Comparison of ENCODE assay signal across 8 mouse cellular contexts in the genomic region with DNA sequence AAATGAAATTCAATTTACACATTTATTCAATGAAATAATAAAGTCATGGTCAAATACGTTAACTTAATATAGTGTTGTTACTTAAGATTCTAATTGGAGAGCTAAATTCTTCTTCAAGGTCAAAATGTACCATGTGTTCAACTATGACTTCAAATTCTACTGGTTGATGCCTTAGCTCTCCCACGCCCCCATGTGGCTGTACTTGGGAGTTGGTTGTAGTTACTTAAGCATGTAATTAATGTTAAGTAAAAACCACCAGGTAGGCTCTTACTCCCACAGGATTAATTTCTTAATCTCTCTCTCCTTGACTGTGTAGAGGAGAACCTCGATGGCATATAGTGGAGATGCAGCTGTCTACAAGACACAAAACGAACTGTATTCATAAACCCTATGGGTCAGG.
DNase-seq lines count a peak whose midpoint lies in the region; TF ChIP-seq lines count a peak whose summit lies in the region.

No protein-coding gene starts in this region.

- H3K9ac ChIP-seq in MEL (ENCODE audit: control insufficient read depth, low read depth, low read length, poor library complexity, severe bottlenecking), result no peak overlapping the region

- H3K27ac ChIP-seq in MEL (ENCODE audit: control insufficient read depth, low read depth, low read length), result no peak overlapping the region

- peak; percentile 49 for DNase-seq in kidney, adult 9 months
- DNase-seq in kidney, adult 11 months, result no peak
- DNase-seq in MEL (ENCODE audit: low read depth, low spot score), result peak; percentile 9
- DNase-seq in adrenal gland, postnatal 25 days, result peak; percentile 64
- peak; percentile 50 for DNase-seq in kidney, postnatal 10 days
- DNase-seq in frontal cortex, postnatal 10 days (ENCODE audit: low spot score in 2 of 2), result no peak
- no peak for DNase-seq in layer of hippocampus, adult 8-10 months (ENCODE audit: low spot score in 2 of 2)
- DNase-seq in layer of hippocampus, adult 9-10 months (ENCODE audit: low spot score), result no peak

- TF ChIP-seq EP300 in MEL (IDR thresholded peaks at IDR 0.05; ENCODE audit: low read depth in 1 of 2, low read length in 2 of 2), result no peak

- TF ChIP-seq POLR2A in MEL (IDR thresholded peaks at IDR 0.05; ENCODE audit: control insufficient read depth in 1 of 2, insufficient read depth in 1 of 2, low read depth in 1 of 2, low read length in 2 of 2, poor library complexity in 1 of 2), result no peak

- H3K9me3 ChIP-seq in MEL (replicated peaks; ENCODE audit: insufficient read depth, low read length), result no peaks in the 10 kb centered on the region

- H3K4me3 ChIP-seq in MEL (ENCODE audit: control insufficient read depth in 1 of 2, insufficient read depth in 1 of 2, low read depth in 2 of 2, low read length in 2 of 2), result no peak overlapping the region

- no peaks in the 10 kb centered on the region for H3K36me3 ChIP-seq in MEL (ENCODE audit: control insufficient read depth in 1 of 2, insufficient read depth in 2 of 2, low read length in 2 of 2)

- peak; percentile 13 to 24 (median 13); a peak in 3 of 6 replicates for TF ChIP-seq CTCF in MEL (IDR thresholded peaks at IDR 0.05 in 2 of 3, conservative IDR thresholded peaks at IDR 0.05 in 1 of 3; ENCODE audit: control insufficient read depth in 1 of 3, insufficient read depth in 1 of 3, low read depth in 2 of 3, low read length in 3 of 3, poor library complexity in 1 of 3, severe bottlenecking in 1 of 3)

- no peaks in the 10 kb centered on the region for H3K4me1 ChIP-seq in MEL (ENCODE audit: control insufficient read depth in 1 of 2, insufficient read depth in 2 of 2, low read length in 2 of 2)

- no peaks in the 10 kb centered on the region for H3K79me2 ChIP-seq in MEL (ENCODE audit: control insufficient read depth, insufficient read depth, low read length, poor library complexity)

- TF ChIP-seq RAD21 in MEL (IDR thresholded peaks at IDR 0.05; ENCODE audit: low read depth, low read length), result peak; percentile 5

- H3K27me3 ChIP-seq in MEL (ENCODE audit: control insufficient read depth in 1 of 2, insufficient read depth in 2 of 2, low read length in 2 of 2), result no peaks in the 10 kb centered on the region

TF ChIP-seq in MEL, 35 proteins besides CTCF, POLR2A, EP300 and RAD21:
- no peak for TF ChIP-seq MYC (IDR thresholded peaks at IDR 0.05; ENCODE audit: low read depth, low read length)
- no peak for TF ChIP-seq ELF1 (IDR thresholded peaks at IDR 0.05; ENCODE audit: low read depth, low read length)
- peak; percentile 36 for TF ChIP-seq SMC3 (IDR thresholded peaks at IDR 0.05; ENCODE audit: low read depth, low read length)
- TF ChIP-seq ZC3H11A (IDR thresholded peaks at IDR 0.05; ENCODE audit: low read depth, low read length), result 0 out of 2 replicates have a peak, but pooled peaks have one; percentile 6

Comparison
In these comparisons a context has a peak if more than half of its experiments do, and no peak if none do; other contexts are left out.
1. DNase-seq: peak in kidney, adult 9 months (single experiment), MEL (single experiment), adrenal gland, postnatal 25 days (single experiment) and kidney, postnatal 10 days (single experiment); none in kidney, adult 11 months (single experiment), frontal cortex, postnatal 10 days (0 of 2), layer of hippocampus, adult 8-10 months (0 of 2) and layer of hippocampus, adult 9-10 months (single experiment).